Mouse (Mus musculus) forebrain, postnatal 0 days (tissue): ENCODE measurements around the gene Aurka. TPM values are rescaled to one million over a fixed set of nuclear protein-coding genes. Genes with fewer than 3 reads are reported as not detected.

Experiments used
- ATAC-seq: fragments of 200-750 bp; cut with Nextera tagmentation; 2 replicates; pipeline ENCODE4 v1.8.0; 2017; ENCODE audit warnings: mild to moderate bottlenecking, moderate library complexity
- DNase-seq: peaks from one replicate; pipeline ENCODE4 v3.0.0-alpha.2; 2015
- H3K27ac ChIP-seq: fragments of 300-500 bp; sonication (generic); 2 replicates; pipeline ENCODE4 v1.5.1; 2014; ENCODE audit warnings: low read depth, mild to moderate bottlenecking, antibody characterized with exemption, low read length, moderate library complexity, mixed read lengths
- H3K27me3 ChIP-seq: fragments of 300-500 bp; sonication (generic); 2 replicates; pipeline ENCODE4 v1.6.1; 2014; ENCODE audit warnings: mild to moderate bottlenecking, low read length, mixed read lengths; ENCODE audit not compliant: insufficient read depth
- H3K36me3 ChIP-seq: fragments of 300-500 bp; sonication (generic); 2 replicates; pipeline ENCODE4 v1.6.1; 2014; ENCODE audit warnings: mild to moderate bottlenecking, moderate library complexity; ENCODE audit not compliant: insufficient read depth
- H3K4me1 ChIP-seq: fragments of 300-500 bp; sonication (generic); 2 replicates; pipeline ENCODE4 v1.6.1; 2014; ENCODE audit warnings: antibody characterized with exemption; ENCODE audit not compliant: insufficient read depth
- H3K4me2 ChIP-seq: fragments of 300-500 bp; sonication (generic); 2 replicates; pipeline ENCODE4 v1.6.1; 2014; ENCODE audit warnings: low read depth, mild to moderate bottlenecking, moderate library complexity
- H3K4me3 ChIP-seq: fragments of 300-500 bp; sonication (generic); 2 replicates; pipeline ENCODE4 v1.5.1; 2014; ENCODE audit warnings: low read depth, low read length, mixed read lengths
- H3K9ac ChIP-seq: fragments of 300-500 bp; sonication (generic); 2 replicates; pipeline ENCODE4 v1.6.1; 2014; ENCODE audit warnings: mild to moderate bottlenecking
- H3K9me3 ChIP-seq: fragments of 300-500 bp; sonication (generic); 2 replicates; pipeline ENCODE4 v1.6.1; 2016; ENCODE audit warnings: low read length
- CTCF ChIP-seq: sonication (generic); IDR thresholded peaks from 2 replicates; pipeline ENCODE4 v1.5.1; 2016; ENCODE audit warnings: antibody characterized with exemption, control low read depth, low read depth
- WGBS: fragments of 180-500 bp; shearing (Covaris S2); extraction: QIAGEN DNeasy Blood & Tissue Kit; methylation state at CpG from one replicate; pipeline ENCODE4 v1.1.7; 2014; 5-methylcytosine and 5-hydroxymethylcytosine counted together
- polyA plus RNA-seq: library from polyadenylated mRNA; unstranded; fragments of >200 nt; fragmentation: Nextera tagmentation; extraction: Ambion mirVana; gene quantifications from 2 replicates; pipeline ENCODE4 v1.2.1, GENCODE M21; 2015
- total RNA-seq: library from RNA; depleted of rRNA; stranded (reverse); fragments of >200 nt; gene quantifications from 2 replicates; pipeline ENCODE4 v1.2.3, GENCODE M21; 2014

Aurka gene
- total and polyA plus RNA-seq, 2 experiments from 2014 or later: 9.2 to 10.4 TPM

GRCm38 (mm10) chr2:172348297-172348950 lies 21.9 kb downstream of the Aurka start:
- 22% methylated on average over 3 of the region's 3 CpGs for WGBS
- Histone ChIP-seq H3K4me3 (peak overlapping the region; percentile 3; the same call in 1 of the 2 replicates), H3K9ac (no peak overlapping the region), H3K27me3 (no peaks in the 10 kb centered on the region), H3K4me1 (peaks cover 9% of the 10 kb centered on the region), H3K4me2 (peak overlapping the region; percentile 100; the same call in 1 of the 2 replicates), H3K27ac (peak overlapping the region; percentile 69; the same call in 1 of the 2 replicates), H3K36me3 (no peaks in the 10 kb centered on the region), H3K9me3 (no peaks in the 10 kb centered on the region)
- ATAC-seq: peak; percentile 12
- DNase-seq: peak; percentile 72
- TF ChIP-seq CTCF: no peak

- Histone ChIP-seq H3K9me3 (no peaks in the 10 kb centered on the region), H3K27me3 (no peaks in the 10 kb centered on the region), H3K9ac (no peak overlapping the region), H3K4me2 (peak overlapping the region; percentile 100), H3K4me1 (0 out of 2 replicates have a peak, but pooled peaks cover 5% of the 10 kb centered on the region), H3K27ac (peak overlapping the region; percentile 40; the same call in 1 of the 2 replicates), H3K4me3 (peak overlapping the region; percentile 68), H3K36me3 (no peaks in the 10 kb centered on the region)
- WGBS: 53% methylated on average over 8 of the region's 8 CpGs
- ATAC-seq (no peak), DNase-seq (no peak)
- TF ChIP-seq CTCF: no peak
Observed at GRCm38 (mm10) chr2:172346933-172347611, 23.3 kb downstream of the Aurka start.

- Histone ChIP-seq H3K4me3 (peak overlapping the region; percentile 68), H3K9ac (peak overlapping the region; percentile 73), H3K4me1 (0 out of 2 replicates have a peak, but pooled peaks cover 5% of the 10 kb centered on the region), H3K27ac (peak overlapping the region; percentile 76), H3K9me3 (no peaks in the 10 kb centered on the region), H3K27me3 (no peaks in the 10 kb centered on the region), H3K4me2 (peak overlapping the region; percentile 100), H3K36me3 (no peaks in the 10 kb centered on the region)
- WGBS: 8% methylated on average over 31 of the region's 31 CpGs
- peak; percentile 53 for DNase-seq
- ATAC-seq: no peak
- TF ChIP-seq CTCF: 0 out of 2 replicates have a peak, but pooled peaks have one; percentile 16
Observed at GRCm38 (mm10) chr2:172346034-172346929, 24.1 kb downstream of the Aurka start.

GRCm38 (mm10) chr2:172345258-172345738 lies 25.0 kb downstream of the Aurka start, which contains the start of gene Fam210b:
Gene Fam210b, plus strand, starts transcription at chr2:172345565.
- Histone ChIP-seq H3K4me1 (0 out of 2 replicates have a peak, but pooled peaks cover 9% of the 10 kb centered on the region), H3K4me3 (peak within 1 kb of the TSS; percentile 68), H3K27ac (peak within 1 kb of the TSS; percentile 76), H3K27me3 (no peaks in the 10 kb centered on the region), H3K9me3 (no peaks in the 10 kb centered on the region), H3K4me2 (peak within 1 kb of the TSS; percentile 100), H3K36me3 (no peaks in the 10 kb centered on the region), H3K9ac (peak within 1 kb of the TSS; percentile 73)
- under 1% methylated on average over 31 of the region's 35 CpGs for WGBS
- ATAC-seq (peak; percentile 95), DNase-seq (peak; percentile 96)
- TF ChIP-seq CTCF: no peak

- no peak for ATAC-seq
- Histone ChIP-seq H3K36me3 (no peaks in the 10 kb centered on the region), H3K9ac (no peak overlapping the region), H3K4me2 (peak overlapping the region; percentile 100; the same call in 1 of the 2 replicates), H3K27ac (peak overlapping the region; percentile 76), H3K4me1 (0 out of 2 replicates have a peak, but pooled peaks cover 9% of the 10 kb centered on the region), H3K9me3 (no peaks in the 10 kb centered on the region), H3K27me3 (no peaks in the 10 kb centered on the region), H3K4me3 (no peak overlapping the region)
- DNase-seq: no peak
- no peak for TF ChIP-seq CTCF
- 22% methylated on average over 5 of the region's 5 CpGs for WGBS
Observed at GRCm38 (mm10) chr2:172344669-172345068, 25.7 kb downstream of the Aurka start.

- no peaks in the 10 kb centered on the region for H3K36me3 ChIP-seq
- no peak for ATAC-seq
- H3K9me3 ChIP-seq: no peaks in the 10 kb centered on the region
Observed at GRCm38 (mm10) chr2:172343751-172344150, 26.6 kb downstream of the Aurka start.

More at GRCm38 (mm10) chr2:172343751-172344150, 26.6 kb downstream of the Aurka start:
- Histone ChIP-seq H3K27me3 (no peaks in the 10 kb centered on the region), H3K4me1 (0 out of 2 replicates have a peak, but pooled peaks cover 5% of the 10 kb centered on the region), H3K27ac (no peak overlapping the region), H3K4me3 (no peak overlapping the region), H3K9ac (no peak overlapping the region), H3K4me2 (no peak overlapping the region)
- WGBS: 82% methylated on average over 7 of the region's 7 CpGs
- DNase-seq: no peak
- TF ChIP-seq CTCF: no peak
